Mouse (Mus musculus): ENCODE measurements around the gene Lbhd1. TPM values are rescaled to one million over a fixed set of nuclear protein-coding genes. Genes with fewer than 3 reads are reported as not detected.
A peak's percentile ranks its signal among the peaks of the same experiment; 100 is the strongest.

Lbhd1 gene
- polyA plus RNA-seq, 1 experiment: 0.55 TPM

GRCm38 (mm10) chr19:8941515-8942217 lies 58.1 kb downstream of the Lbhd1 start, which contains the start of gene Mta2:
Gene Mta2 (plus strand): TSS chr19:8941875.
- no peak for TF ChIP-seq CTCF (IDR thresholded peaks at IDR 0.05; ENCODE audit: extremely low read depth, insufficient read length, insufficient replicate concordance, low read depth, low read length)
- TF ChIP-seq POLR2A (IDR thresholded peaks at IDR 0.05; ENCODE audit: low read depth, low read length): peak; percentile 74
- Histone ChIP-seq H3K4me1 (ENCODE audit: control insufficient read depth, insufficient read depth, insufficient read length, low read length) (peaks cover 22% of the 10 kb centered on the region), H3K4me3 (ENCODE audit: low read depth, low read length) (peak within 1 kb of the TSS; percentile 97), H3K36me3 (ENCODE audit: control insufficient read depth, insufficient read depth, low read length) (peaks cover 33% of the 10 kb centered on the region), H3K27me3 (ENCODE audit: control insufficient read depth, insufficient read depth, low read length) (no peaks in the 10 kb centered on the region), H3K27ac (ENCODE audit: insufficient read depth, low read depth, low read length) (peak within 1 kb of the TSS; percentile 99)
- WGBS: under 1% methylated on average over 64 of the region's 64 CpGs

Other genes starting within 250 kb of the Lbhd1 start
- 2.3 and 2.4 TPM in 2 replicates for gene Chrm1, start 219.9 kb upstream of the Lbhd1 start, polyA plus RNA-seq (2012; rRNA removed)
- gene Slc3a2, start 160.4 kb upstream of the Lbhd1 start, polyA plus RNA-seq (2012; rRNA removed): 132 and 391 TPM in 2 replicates
- 12.1 and 17.5 TPM in 2 replicates for gene Wdr74, start 147.9 kb upstream of the Lbhd1 start, polyA plus RNA-seq (2012; rRNA removed)
- gene 1700092M07Rik, start 143.0 kb upstream of the Lbhd1 start, polyA plus RNA-seq (2012; rRNA removed): not detected in 2 replicates
- 31.7 and 65.9 TPM in 2 replicates for gene Stx5a, start 142.3 kb upstream of the Lbhd1 start, polyA plus RNA-seq (2012; rRNA removed)
- 13.3 and 25.4 TPM in 2 replicates for gene Nxf1, start 126.7 kb upstream of the Lbhd1 start, polyA plus RNA-seq (2012; rRNA removed)
- 117 and 142 TPM in 2 replicates for gene Tmem223, start 112.7 kb upstream of the Lbhd1 start, polyA plus RNA-seq (2012; rRNA removed)
- gene Tmem179b, start 109.3 kb upstream of the Lbhd1 start, polyA plus RNA-seq (2012; rRNA removed): 59.9 and 96.2 TPM in 2 replicates
- gene Taf6l, start 97.3 kb upstream of the Lbhd1 start, polyA plus RNA-seq (2012; rRNA removed): 4.5 and 8.1 TPM in 2 replicates
- gene Polr2g, start 85.2 kb upstream of the Lbhd1 start, polyA plus RNA-seq (2012; rRNA removed): 7.7 and 13.5 TPM in 2 replicates
- 0.60 and 0.86 TPM in 2 replicates for gene Zbtb3, start 81.2 kb upstream of the Lbhd1 start, polyA plus RNA-seq (2012; rRNA removed)
- gene Ttc9c, start 64.4 kb upstream of the Lbhd1 start, polyA plus RNA-seq (2012; rRNA removed): 5.7 and 8.9 TPM in 2 replicates
- gene Hnrnpul2, start 63.7 kb upstream of the Lbhd1 start, polyA plus RNA-seq (2012; rRNA removed): 9.2 and 20.9 TPM in 2 replicates
- 4.6 TPM in 1 of 2 replicates, not detected in the other for gene AC129217.1, start 54.0 kb upstream of the Lbhd1 start, polyA plus RNA-seq (2012; rRNA removed)
- 54.3 and 82.6 TPM in 2 replicates for gene Bscl2, start 46.3 kb upstream of the Lbhd1 start, polyA plus RNA-seq (2012; rRNA removed)
- gene Gng3, start 44.5 kb upstream of the Lbhd1 start, polyA plus RNA-seq (2012; rRNA removed): 0.33 and 0.63 TPM in 2 replicates
- 0.11 and 0.17 TPM in 2 replicates for gene Lrrn4cl, start 33.0 kb upstream of the Lbhd1 start, polyA plus RNA-seq (2012; rRNA removed)
- gene Ubxn1, start 12.2 kb upstream of the Lbhd1 start, polyA plus RNA-seq (2012; rRNA removed): 34.7 and 95.9 TPM in 2 replicates
- gene Uqcc3, start 2.8 kb upstream of the Lbhd1 start, polyA plus RNA-seq (2012; rRNA removed): 14.0 and 19.2 TPM in 2 replicates
- not detected in 2 replicates for gene Gm49403, start 198 bp downstream of the Lbhd1 start, polyA plus RNA-seq (2012; rRNA removed)
- gene 1810009A15Rik, start 5.1 kb downstream of the Lbhd1 start, polyA plus RNA-seq (2012; rRNA removed): 9.5 and 11.4 TPM in 2 replicates
- gene Gm49416, start 5.2 kb downstream of the Lbhd1 start, polyA plus RNA-seq (2012; rRNA removed): not detected in 2 replicates
- gene Ints5, start 9.3 kb downstream of the Lbhd1 start, polyA plus RNA-seq (2012; rRNA removed): 13.2 and 19.5 TPM in 2 replicates
- 45.7 and 74.1 TPM in 2 replicates for gene Ganab, start 14.3 kb downstream of the Lbhd1 start, polyA plus RNA-seq (2012; rRNA removed)
- 40.1 and 69.5 TPM in 2 replicates for gene B3gat3, start 36.6 kb downstream of the Lbhd1 start, polyA plus RNA-seq (2012; rRNA removed)
- 7.2 and 15.1 TPM in 2 replicates for gene Rom1, start 45.6 kb downstream of the Lbhd1 start, polyA plus RNA-seq (2012; rRNA removed)
- gene Eml3, start 45.8 kb downstream of the Lbhd1 start, polyA plus RNA-seq (2012; rRNA removed): 18.4 and 32.2 TPM in 2 replicates
- gene Mta2, start 58.1 kb downstream of the Lbhd1 start, polyA plus RNA-seq (2012; rRNA removed): 15.0 and 21.7 TPM in 2 replicates
- gene Tut1, start 70.1 kb downstream of the Lbhd1 start, polyA plus RNA-seq (2012; rRNA removed): 5.6 and 13.2 TPM in 2 replicates
- gene Eef1g, start 83.3 kb downstream of the Lbhd1 start, polyA plus RNA-seq (2012; rRNA removed): 90.2 and 129 TPM in 2 replicates
- 5.1 and 14.7 TPM in 2 replicates for gene Ahnak, start 105.6 kb downstream of the Lbhd1 start, polyA plus RNA-seq (2012; rRNA removed)
- 0.30 and 3.7 TPM in 2 replicates for gene Scgb1a1, start 204.2 kb downstream of the Lbhd1 start, polyA plus RNA-seq (2012; rRNA removed)

All from small intestine, adult 2 months (tissue).